Mouse (Mus musculus) testis, adult 2 months (tissue): ENCODE measurements around the gene Sorbs1. TPM values are rescaled to one million over a fixed set of nuclear protein-coding genes. Genes with fewer than 3 reads are reported as not detected.

Experiments
- H3K27ac ChIP-seq: fragments of 200-500 bp; 2 replicates; pipeline ENCODE4 v1.5.1; 2012; ENCODE audit warnings: low read depth, low read length; ENCODE audit not compliant: control insufficient read depth, insufficient read depth
- H3K27me3 ChIP-seq: fragments of 200-500 bp; 2 replicates; pipeline ENCODE4 v1.6.1; 2012; ENCODE audit warnings: mild to moderate bottlenecking, low read length, moderate library complexity; ENCODE audit not compliant: control insufficient read depth, insufficient read depth
- H3K36me3 ChIP-seq: fragments of 200-500 bp; 2 replicates; pipeline ENCODE4 v1.6.1; 2012; ENCODE audit warnings: mild to moderate bottlenecking, low read length; ENCODE audit not compliant: control insufficient read depth, insufficient read depth
- H3K4me1 ChIP-seq: fragments of 200-500 bp; 2 replicates; pipeline ENCODE4 v1.6.1; 2012; ENCODE audit warnings: low read length; ENCODE audit not compliant: control insufficient read depth, insufficient read depth
- H3K4me3 ChIP-seq: fragments of 200-500 bp; 2 replicates; pipeline ENCODE4 v1.5.1; 2012; ENCODE audit warnings: low read depth, mild to moderate bottlenecking, low read length, moderate library complexity, mixed read lengths; ENCODE audit not compliant: control insufficient read depth
- CTCF ChIP-seq: fragments of 200-500 bp; IDR thresholded peaks from 2 replicates; pipeline ENCODE4 v1.5.1; 2012; ENCODE audit warnings: low read depth, mild to moderate bottlenecking, inconsistent platforms, low read length, moderate library complexity; ENCODE audit not compliant: control insufficient read depth, insufficient read depth, insufficient replicate concordance
- POLR2A ChIP-seq: fragments of 200-500 bp; IDR thresholded peaks from 2 replicates; pipeline ENCODE4 v1.6.1; 2012; ENCODE audit warnings: low read depth, mild to moderate bottlenecking, inconsistent platforms, low read length, moderate library complexity; ENCODE audit not compliant: control insufficient read depth
- polyA plus RNA-seq: library from polyadenylated mRNA; depleted of rRNA; stranded (reverse); fragments of >200 nt; gene quantifications from 2 replicates; pipeline ENCODE4 v1.2.3, GENCODE M21; 2012

Gene Sorbs1
- polyA plus RNA-seq, 1 experiment: 13.0 TPM

GRCm38 (mm10) chr19:40322226-40322625 is 191.4 kb downstream of the Sorbs1 start:
- H3K4me1 ChIP-seq: peaks cover 10% of the 10 kb centered on the region
- H3K4me3 ChIP-seq: no peak overlapping the region
- no peak for TF ChIP-seq POLR2A
- TF ChIP-seq CTCF: no peak
- H3K36me3 ChIP-seq: no peaks in the 10 kb centered on the region
- H3K27me3 ChIP-seq: no peaks in the 10 kb centered on the region
- H3K27ac ChIP-seq: no peak overlapping the region

- Histone ChIP-seq H3K36me3 (no peaks in the 10 kb centered on the region), H3K27ac (no peak overlapping the region), H3K4me1 (no peaks in the 10 kb centered on the region), H3K27me3 (no peaks in the 10 kb centered on the region), H3K4me3 (no peak overlapping the region)
- TF ChIP-seq CTCF: no peak
- no peak for TF ChIP-seq POLR2A
Observed at GRCm38 (mm10) chr19:40319199-40319598, 194.4 kb downstream of the Sorbs1 start.

GRCm38 (mm10) chr19:40318511-40318910 is 195.1 kb downstream of the Sorbs1 start:
- H3K36me3 ChIP-seq: no peaks in the 10 kb centered on the region
- TF ChIP-seq CTCF: no peak
- TF ChIP-seq POLR2A: no peak

GRCm38 (mm10) chr19:40317001-40317400 is 196.6 kb downstream of the Sorbs1 start:
- no peak overlapping the region for H3K27ac ChIP-seq
- H3K4me3 ChIP-seq: no peak overlapping the region
- H3K27me3 ChIP-seq: no peaks in the 10 kb centered on the region
- TF ChIP-seq CTCF (no peak), POLR2A (no peak)
- no peaks in the 10 kb centered on the region for H3K4me1 ChIP-seq
- no peaks in the 10 kb centered on the region for H3K36me3 ChIP-seq

More at GRCm38 (mm10) chr19:40318511-40318910, 195.1 kb downstream of the Sorbs1 start:
- Histone ChIP-seq H3K27ac (no peak overlapping the region), H3K4me3 (no peak overlapping the region), H3K27me3 (no peaks in the 10 kb centered on the region), H3K4me1 (no peaks in the 10 kb centered on the region)

GRCm38 (mm10) chr19:40314252-40314651 is 199.3 kb downstream of the Sorbs1 start:
- TF ChIP-seq POLR2A (no peak), CTCF (no peak)
- H3K27ac ChIP-seq: no peak overlapping the region
- no peaks in the 10 kb centered on the region for H3K36me3 ChIP-seq
- H3K4me3 ChIP-seq: no peak overlapping the region
- H3K4me1 ChIP-seq: no peaks in the 10 kb centered on the region
- H3K27me3 ChIP-seq: no peaks in the 10 kb centered on the region

- no peak overlapping the region for H3K4me3 ChIP-seq
- H3K27ac ChIP-seq: no peak overlapping the region
- TF ChIP-seq CTCF (no peak), POLR2A (no peak)
- no peaks in the 10 kb centered on the region for H3K36me3 ChIP-seq
- H3K4me1 ChIP-seq: no peaks in the 10 kb centered on the region; the same call in 1 of the 2 replicates
- no peaks in the 10 kb centered on the region for H3K27me3 ChIP-seq
Observed at GRCm38 (mm10) chr19:40311631-40312030, 201.9 kb downstream of the Sorbs1 start.

- TF ChIP-seq POLR2A: no peak; the same call in 1 of the 2 replicates
- TF ChIP-seq CTCF: no peak
- Histone ChIP-seq H3K27me3 (no peaks in the 10 kb centered on the region), H3K27ac (no peak overlapping the region), H3K36me3 (no peaks in the 10 kb centered on the region), H3K4me1 (no peaks in the 10 kb centered on the region; the same call in 1 of the 2 replicates), H3K4me3 (no peak overlapping the region)
Observed at GRCm38 (mm10) chr19:40310410-40311130, 203.0 kb downstream of the Sorbs1 start.
